Mouse (Mus musculus) left cerebral cortex, postnatal 36 days (tissue): Measurements from ENCODE around the gene Baz2b. TPM values are rescaled to one million over a fixed set of nuclear protein-coding genes. Genes with fewer than 3 reads are reported as not detected.

ENCODE experiments used
- DNase-seq, 2 experiments: peaks; one replicate each; pipeline ENCODE4 v3.0.0; 2021 to 2022; ENCODE audit warnings: low spot score in 2 of 2, mixed read lengths in 1 of 2
- intact Hi-C: fragments of 180-260 bp; cut with DNase I; formaldehyde crosslinking; loops from one replicate; pipeline ENCODE4 v1.15.1; 2025
- total RNA-seq, 2 experiments: library from RNA; stranded (reverse); gene quantifications; 2 replicates each; pipeline ENCODE4 v1.2.3; 2021

Baz2b gene
- total RNA-seq, 2 experiments from 2014 or later, result 49.3 to 64.1 TPM

DNA sequence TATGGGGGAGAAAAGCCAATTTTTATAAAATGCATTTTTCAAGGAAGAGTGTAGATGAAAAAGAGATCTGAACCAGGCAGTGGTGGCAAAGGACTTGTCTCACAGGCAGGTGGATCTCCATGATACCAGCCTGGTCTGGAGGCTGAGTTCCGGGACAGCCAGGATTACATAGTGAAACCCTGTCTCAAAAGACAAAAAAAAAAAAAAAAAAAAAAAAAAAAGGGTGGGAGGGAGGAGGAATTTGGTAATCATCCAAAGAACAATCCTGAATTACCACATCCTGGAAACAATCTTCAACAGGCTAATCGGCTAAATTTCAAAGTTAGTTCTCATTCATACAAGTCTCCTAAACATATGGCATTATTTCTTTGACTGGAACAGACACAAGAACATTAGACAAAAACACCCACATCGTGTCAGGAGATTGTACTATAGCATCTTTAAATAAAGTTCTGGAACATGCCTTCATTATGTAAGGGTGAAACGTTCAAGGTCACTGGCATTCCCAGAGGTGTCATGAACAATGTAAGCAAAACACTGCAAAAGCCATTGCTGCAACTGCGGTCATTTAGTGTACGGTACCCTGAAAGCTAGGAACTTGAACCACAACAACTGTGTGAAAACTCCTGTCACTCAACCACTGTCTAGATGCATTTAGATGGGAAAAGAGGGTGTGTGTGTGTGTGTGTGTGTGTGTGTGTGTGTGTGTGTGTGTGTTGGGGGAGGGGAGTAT is 230.0 kb downstream of the Baz2b start:
- intact Hi-C loops, result no loop called here
- DNase-seq, result no peak

DNA sequence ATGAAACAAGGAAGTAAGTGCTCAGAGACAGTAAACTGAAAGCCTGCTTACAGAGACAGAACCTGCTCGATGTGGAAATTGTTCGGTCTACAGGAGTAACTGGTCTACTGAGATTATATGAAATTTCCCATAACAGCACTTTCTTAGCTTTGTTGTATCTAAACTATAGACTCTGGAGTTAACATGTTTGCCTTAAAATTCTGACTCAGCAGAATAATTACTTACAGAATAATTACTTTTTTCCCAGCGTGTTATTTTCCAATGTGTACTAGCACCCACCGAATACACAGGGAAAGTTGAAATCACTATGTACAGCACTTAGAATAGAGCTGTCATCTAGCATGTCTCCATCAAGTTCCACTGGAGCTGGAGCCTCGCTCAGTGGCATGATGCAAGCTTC is 233.0 kb downstream of the Baz2b start:
- no peak for DNase-seq
- intact Hi-C loops, result no loop called here

GRCm38 (mm10) chr2:59975772-59976171 is 233.9 kb downstream of the Baz2b start:
- intact Hi-C loops, result no loop called here

GRCm38 (mm10) chr2:59973962-59974361 is 235.7 kb downstream of the Baz2b start:
- intact Hi-C loops, result no loop called here
- DNase-seq, result no peak

More at GRCm38 (mm10) chr2:59975772-59976171, 233.9 kb downstream of the Baz2b start:
- no peak for DNase-seq

DNA sequence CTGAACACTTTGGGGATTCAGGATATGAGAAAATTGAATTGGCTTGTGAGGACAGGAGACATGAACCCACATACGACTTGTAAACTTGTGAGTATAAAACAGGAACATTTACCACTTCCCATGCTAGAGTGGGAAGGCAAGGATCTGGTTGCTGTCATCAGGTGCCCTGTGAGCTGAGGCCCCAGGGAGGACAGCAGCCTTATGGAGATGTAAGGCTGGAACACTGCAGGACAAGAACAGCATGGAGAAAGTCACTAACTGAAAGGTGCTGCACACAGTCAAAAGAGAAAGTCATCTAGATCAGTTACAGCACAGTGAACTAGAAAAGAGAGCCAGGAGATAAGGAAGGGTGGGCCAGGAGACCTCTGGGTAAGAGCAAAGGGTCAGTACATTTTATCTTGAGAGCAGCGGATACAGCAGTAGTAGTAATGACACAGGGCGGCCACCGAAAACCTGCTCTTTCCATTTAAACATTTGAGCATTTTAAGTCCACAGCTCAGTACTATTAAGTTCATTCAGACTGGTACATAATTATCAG is 236.5 kb downstream of the Baz2b start:
- intact Hi-C loops, result no loop called here

GRCm38 (mm10) chr2:59970511-59970910 is 239.1 kb downstream of the Baz2b start:
- intact Hi-C loops, result no loop called here

More for the DNA sequence above, 236.5 kb downstream of the Baz2b start:
- no peak for DNase-seq

DNA sequence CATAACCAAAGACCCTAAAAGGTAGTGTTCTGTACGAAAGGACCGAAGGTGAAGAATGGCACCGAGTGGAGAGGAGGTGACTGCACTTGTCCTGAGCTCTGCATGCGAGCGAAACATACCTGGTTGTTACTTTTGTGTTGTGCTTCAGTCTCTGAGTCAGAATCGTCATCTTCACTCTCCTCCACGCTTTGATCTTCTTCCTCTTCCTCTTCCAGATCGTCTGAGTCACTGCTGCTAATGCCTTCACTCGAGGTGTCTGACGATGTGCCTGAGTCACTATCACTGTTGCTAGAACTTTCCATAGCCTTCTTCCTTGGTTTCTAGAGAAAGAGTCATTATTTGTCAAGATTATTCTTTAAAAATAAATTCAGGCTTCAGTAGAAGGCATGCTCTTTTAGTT is 240.5 kb downstream of the Baz2b start:
- DNase-seq, result no peak
- intact Hi-C loops, result no loop called here

More at GRCm38 (mm10) chr2:59970511-59970910, 239.1 kb downstream of the Baz2b start:
- no peak for DNase-seq

- DNase-seq, result no peak
- intact Hi-C loops, result no loop called here
Observed at GRCm38 (mm10) chr2:59968593-59968992, 241.0 kb downstream of the Baz2b start.

- DNase-seq, result no peak
- intact Hi-C loops, result no loop called here
Observed at GRCm38 (mm10) chr2:59966454-59966853, 243.2 kb downstream of the Baz2b start.

DNA sequence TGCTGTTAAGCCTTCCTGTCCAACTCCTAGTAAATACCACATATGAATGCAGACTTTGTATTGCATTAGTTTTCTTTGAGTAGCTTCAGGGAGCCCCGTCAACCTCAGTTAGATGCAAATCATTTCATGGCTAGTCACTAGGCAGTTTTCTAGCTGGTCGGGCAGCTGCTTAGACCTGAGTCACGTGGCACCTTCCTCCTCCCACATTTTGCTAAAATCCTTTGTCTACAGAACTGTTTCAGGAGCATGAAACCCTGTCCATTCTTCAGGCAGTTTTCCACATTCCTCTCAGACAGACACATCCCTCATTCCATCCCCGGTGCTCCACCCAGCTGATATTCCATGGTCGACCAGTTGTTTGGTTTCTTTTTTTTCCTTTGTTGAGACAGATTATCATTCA is 246.6 kb downstream of the Baz2b start:
- no peak for DNase-seq
- intact Hi-C loops, result no loop called here

DNA sequence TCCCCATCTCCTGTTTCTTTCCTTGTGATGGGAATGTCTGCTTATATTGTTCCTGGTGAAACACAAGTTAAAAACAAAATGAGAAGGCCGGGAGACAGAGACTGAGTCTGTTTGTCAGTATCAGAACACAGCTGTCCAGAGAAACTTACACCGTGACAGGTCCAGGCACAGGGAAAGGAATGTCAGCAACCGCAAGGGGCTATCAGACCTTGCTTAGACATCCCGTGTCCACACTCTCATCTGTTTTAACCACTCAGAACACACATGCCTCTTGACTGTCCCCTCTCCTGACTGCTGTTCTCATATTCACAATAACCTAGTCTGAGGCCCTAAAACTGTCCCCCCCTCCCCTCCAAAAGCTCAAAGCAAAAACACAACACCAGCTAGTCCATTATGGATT is 247.1 kb downstream of the Baz2b start:
- intact Hi-C loops, result no loop called here
- DNase-seq, result no peak

DNA sequence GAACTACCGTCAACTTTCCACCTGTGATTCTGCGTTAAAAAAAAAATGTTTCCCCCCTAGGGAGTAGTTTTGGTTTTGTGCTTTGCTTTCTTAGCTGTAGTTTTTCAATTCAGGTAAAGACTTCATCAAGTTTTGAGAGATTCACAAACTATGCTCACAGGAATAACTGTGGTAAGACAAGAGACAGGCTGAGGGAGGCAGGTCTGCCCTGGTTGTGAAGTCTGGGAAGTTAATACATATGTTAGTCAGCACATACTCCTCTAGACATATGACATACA is 249.2 kb downstream of the Baz2b start:
- intact Hi-C loops, result no loop called here
- no peak for DNase-seq

DNA sequence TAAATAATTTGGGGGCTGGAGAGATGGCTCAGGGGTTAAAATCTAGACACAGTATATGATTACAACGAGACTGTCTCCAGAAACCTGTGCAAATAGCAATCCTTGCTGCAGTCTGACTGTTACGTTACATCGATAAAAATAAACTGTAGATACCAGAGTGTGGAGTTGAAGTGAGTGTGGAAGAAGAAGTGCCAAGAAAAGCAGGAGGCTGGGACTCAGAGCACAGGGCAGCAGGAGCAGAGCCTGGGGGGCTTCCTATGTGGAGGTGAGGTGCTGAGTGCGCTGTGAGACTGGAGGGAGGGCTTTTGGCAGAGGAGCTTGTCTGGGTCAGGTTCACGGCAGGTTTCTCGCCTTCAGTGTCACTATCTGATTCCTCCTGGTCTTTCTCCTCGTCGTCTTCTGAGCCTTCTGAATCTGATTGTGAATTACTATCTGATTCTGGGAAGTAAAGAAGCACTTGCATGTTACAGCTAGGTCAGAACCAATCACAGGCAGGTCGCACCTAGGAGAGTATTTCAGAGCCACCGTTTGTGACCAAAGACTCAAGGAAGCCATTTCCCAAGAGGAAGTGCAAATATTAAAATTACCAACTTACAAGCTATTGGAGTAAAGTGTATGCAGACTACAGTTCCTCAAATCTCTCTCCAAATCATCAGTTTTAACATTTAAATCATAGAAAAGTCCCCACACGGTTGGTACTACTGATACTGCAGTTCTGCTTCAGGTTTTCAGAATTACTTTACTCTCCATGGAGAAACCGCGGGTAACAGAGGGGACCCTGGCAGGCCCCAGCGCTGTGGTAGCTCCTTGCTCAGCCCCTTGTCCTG is 249.8 kb downstream of the Baz2b start:
- intact Hi-C loops, result no loop called here
- DNase-seq, result no peak

GRCm38 (mm10) chr2:59958543-59958942 is 251.1 kb downstream of the Baz2b start:
- intact Hi-C loops, result no loop called here
- no peak for DNase-seq

DNA sequence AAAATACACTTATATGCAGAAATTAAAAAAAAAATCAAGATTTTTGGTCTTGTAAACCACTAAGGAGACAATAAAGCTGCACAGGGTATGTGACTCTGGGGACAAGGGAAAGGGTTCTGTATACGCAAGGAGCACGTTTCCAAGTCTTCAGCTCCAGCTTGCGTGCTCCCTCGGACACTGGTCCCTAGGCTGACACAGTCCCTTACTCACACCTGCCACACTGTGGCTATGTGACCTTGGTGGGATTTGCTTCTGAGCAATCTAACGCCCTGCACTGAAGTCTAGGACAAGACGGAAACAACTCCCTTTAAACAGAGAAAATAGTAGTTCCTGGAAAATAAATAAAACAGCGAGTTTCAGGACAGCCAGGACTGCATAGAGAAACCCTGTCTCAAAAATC is 253.7 kb downstream of the Baz2b start:
- DNase-seq, result no peak
- intact Hi-C loops, result no loop called here

GRCm38 (mm10) chr2:59954791-59955190 is 254.8 kb downstream of the Baz2b start:
- intact Hi-C loops, result no loop called here
- no peak for DNase-seq

- intact Hi-C loops, result no loop called here
- no peak for DNase-seq
Observed at GRCm38 (mm10) chr2:59952286-59953014, 257.2 kb downstream of the Baz2b start.

- no peak for DNase-seq
- intact Hi-C loops, result no loop called here
Observed at GRCm38 (mm10) chr2:59951706-59952105, 257.9 kb downstream of the Baz2b start.

GRCm38 (mm10) chr2:59951127-59951526 is 258.5 kb downstream of the Baz2b start:
- intact Hi-C loops, result no loop called here
- DNase-seq, result no peak

GRCm38 (mm10) chr2:59936296-59936695 is 273.3 kb downstream of the Baz2b start:
- no peak for DNase-seq
- intact Hi-C loops, result no loop called here
